Mouse (Mus musculus): ENCODE data around the gene St6galnac6.
A peak's percentile ranks its signal among the peaks of the same experiment; 100 is the strongest.

The St6galnac6 gene

DNA sequence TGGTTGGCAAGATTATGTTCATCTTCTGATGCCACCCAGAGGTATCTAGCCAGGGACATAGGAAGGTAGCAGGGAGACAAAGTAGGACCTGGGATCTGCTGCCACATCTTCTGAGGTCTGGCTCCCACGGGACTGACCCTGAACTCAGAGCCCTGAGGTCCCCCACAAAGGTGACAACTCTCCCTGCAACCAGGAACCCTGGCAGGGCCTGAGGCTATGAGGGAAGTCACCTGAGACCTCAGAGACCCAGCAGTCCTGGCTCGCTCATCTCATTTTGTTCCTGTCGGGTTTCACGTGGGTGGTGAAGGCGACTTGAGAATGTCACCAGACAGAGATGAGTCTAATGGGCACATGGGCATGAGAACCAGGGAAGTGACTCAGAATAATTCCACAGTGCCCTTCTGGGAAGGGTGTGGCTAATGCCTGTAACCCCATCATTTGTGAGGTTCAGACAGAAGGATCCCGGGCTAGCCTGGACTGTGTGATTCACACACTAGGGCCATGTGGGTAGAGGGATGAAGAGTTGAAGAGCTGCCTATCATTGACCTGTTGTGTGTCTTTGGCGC, 14.3 kb upstream of the St6galnac6 start:
- no peak for DNase-seq (ENCODE audit: low read depth, low spot score)

- peak; percentile 98 for DNase-seq (ENCODE audit: low read depth, low spot score)
These were observed 12.6 kb upstream of the St6galnac6 start, which contains the start of gene St6galnac4 for GRCm38 (mm10) chr2:32586871-32587351. Gene St6galnac4 (plus strand): TSS chr2:32587095.

- peak; percentile 71 for DNase-seq (ENCODE audit: low read depth, low spot score)
These were observed 11.7 kb upstream of the St6galnac6 start for GRCm38 (mm10) chr2:32587731-32588321.

- DNase-seq (ENCODE audit: low read depth, low spot score) = no peak
These were observed 10.2 kb upstream of the St6galnac6 start for GRCm38 (mm10) chr2:32589213-32589795.

- no peak for DNase-seq (ENCODE audit: low read depth, low spot score)
These were observed 9.3 kb upstream of the St6galnac6 start for GRCm38 (mm10) chr2:32590224-32590623.

GRCm38 (mm10) chr2:32591249-32591648, 8.3 kb upstream of the St6galnac6 start:
- no peak for DNase-seq (ENCODE audit: low read depth, low spot score)

- no peak for DNase-seq (ENCODE audit: low read depth, low spot score)
These were observed 2.8 kb upstream of the St6galnac6 start for GRCm38 (mm10) chr2:32596725-32597124.

DNA sequence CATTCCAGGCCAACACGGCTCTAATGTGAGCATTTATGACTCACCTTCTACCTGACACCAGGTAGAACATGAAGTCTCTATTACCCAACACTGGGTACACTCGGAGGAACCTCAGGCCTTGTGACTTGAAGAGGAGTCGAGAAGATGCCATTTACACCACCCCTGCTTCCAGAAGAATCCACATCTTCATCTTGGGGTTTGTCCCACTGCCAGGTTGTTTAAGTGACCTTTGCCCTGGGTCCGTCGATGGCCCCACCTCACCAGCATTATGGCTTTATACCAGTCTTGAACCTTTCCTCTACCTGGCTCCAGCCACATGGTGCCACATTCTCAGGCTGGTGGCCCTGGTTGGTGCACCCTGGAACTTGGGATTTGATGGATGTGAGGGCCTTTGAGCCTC, 2.3 kb upstream of the St6galnac6 start:
- DNase-seq (ENCODE audit: low read depth, low spot score) = no peak

DNA sequence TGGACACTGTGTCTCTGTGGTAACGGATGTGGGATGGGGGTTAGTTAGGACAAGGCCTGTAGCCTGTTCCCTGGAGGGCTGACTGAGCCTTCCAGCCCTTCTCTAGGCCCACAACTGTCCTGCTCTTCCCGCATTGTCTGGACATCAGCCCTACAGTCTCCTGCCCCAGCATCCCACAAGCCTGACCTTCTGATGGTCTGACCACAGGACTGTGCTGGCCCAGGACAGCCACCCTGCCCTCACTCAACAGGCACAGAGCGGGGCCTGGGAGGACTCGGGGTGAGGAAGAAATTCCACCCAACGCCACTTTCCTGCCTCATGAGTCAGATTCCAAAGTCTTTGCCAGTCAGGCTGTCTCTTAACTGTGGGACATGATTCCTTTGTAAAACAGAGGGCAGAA, 1.8 kb upstream of the St6galnac6 start:
- no peak for DNase-seq (ENCODE audit: low read depth, low spot score)

GRCm38 (mm10) chr2:32598506-32598905, 1.0 kb upstream of the St6galnac6 start:
- DNase-seq (ENCODE audit: low read depth, low spot score) = no peak

GRCm38 (mm10) chr2:32601417-32602065, 2.0 kb downstream of the St6galnac6 start:
- DNase-seq (ENCODE audit: low read depth, low spot score) = peak; percentile 68

GRCm38 (mm10) chr2:32602600-32603054, 3.1 kb downstream of the St6galnac6 start:
- peak; percentile 91 for DNase-seq (ENCODE audit: low read depth, low spot score)

DNA sequence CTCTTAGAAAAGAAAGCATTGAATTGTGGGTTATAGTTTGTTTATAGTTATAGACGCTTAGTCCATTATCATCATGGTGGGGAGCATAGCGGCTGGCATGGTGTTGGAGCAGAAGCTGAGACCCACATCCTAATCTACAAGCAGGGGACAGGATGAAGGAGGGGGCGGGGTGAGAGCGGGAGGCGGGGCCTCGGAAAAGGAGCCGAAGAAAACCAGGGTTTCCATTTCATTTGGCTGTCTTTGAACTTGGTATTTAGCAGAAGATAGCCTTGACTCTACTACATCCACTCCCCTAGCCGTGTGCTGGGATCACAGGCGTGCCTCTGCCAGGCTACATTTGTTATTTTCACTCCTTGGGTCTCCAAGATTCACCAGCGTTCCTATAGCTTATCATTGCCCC, 5.1 kb downstream of the St6galnac6 start:
- DNase-seq (ENCODE audit: low read depth, low spot score) = no peak

DNA sequence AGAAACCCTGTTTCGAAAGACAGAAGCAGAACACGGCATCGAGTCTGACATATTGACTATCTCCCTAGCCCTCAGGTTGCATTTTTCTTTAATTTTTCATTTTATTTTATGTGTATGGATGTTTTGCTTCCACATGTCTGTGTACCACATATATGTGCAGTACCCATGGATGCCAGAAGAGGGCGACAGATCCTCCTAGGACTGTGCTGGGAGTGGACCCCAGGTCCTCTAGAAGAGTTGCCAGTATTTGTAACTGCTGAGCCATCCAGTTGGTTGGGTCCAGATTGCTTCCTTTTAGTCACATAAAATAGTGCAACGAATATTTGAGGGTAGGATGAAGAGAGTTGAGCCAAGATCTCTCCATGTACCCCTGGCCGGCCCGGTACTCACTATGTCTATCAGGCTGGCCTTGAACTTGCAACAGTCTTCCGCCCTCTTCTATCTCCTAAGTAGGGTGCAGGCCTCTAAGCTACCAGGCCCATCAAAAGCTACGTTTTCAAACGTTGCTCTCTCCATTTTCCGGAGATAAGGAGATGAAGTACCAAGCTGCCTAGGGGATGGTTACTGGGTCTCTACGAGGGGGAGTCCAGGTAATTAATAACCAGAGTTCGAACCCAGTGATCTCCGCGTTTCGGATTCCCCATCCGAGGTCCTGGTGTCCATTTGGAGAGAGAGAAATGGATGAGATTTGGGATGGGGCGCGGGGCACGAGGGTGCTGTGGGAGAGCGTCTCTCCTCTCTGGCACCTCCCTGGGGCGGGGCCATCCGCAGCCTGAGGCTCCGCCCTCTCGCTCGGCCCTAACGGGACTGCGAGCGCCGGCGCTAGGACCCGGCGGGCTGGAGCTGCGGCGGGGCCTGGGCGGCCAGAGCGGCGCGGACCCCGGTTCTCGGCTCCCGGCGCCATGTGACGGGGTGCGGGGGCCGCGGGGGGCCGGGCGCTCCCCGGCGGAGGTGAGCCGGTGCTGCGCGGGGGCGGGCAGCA, 6.9 kb downstream of the St6galnac6 start:
- peak; percentile 82 for DNase-seq (ENCODE audit: low read depth, low spot score)

- peak; percentile 70 for DNase-seq (ENCODE audit: low read depth, low spot score)
These were observed 7.9 kb downstream of the St6galnac6 start for GRCm38 (mm10) chr2:32607262-32607947.

GRCm38 (mm10) chr2:32608141-32608777, 8.8 kb downstream of the St6galnac6 start:
- DNase-seq (ENCODE audit: low read depth, low spot score) = peak; percentile 44

DNA sequence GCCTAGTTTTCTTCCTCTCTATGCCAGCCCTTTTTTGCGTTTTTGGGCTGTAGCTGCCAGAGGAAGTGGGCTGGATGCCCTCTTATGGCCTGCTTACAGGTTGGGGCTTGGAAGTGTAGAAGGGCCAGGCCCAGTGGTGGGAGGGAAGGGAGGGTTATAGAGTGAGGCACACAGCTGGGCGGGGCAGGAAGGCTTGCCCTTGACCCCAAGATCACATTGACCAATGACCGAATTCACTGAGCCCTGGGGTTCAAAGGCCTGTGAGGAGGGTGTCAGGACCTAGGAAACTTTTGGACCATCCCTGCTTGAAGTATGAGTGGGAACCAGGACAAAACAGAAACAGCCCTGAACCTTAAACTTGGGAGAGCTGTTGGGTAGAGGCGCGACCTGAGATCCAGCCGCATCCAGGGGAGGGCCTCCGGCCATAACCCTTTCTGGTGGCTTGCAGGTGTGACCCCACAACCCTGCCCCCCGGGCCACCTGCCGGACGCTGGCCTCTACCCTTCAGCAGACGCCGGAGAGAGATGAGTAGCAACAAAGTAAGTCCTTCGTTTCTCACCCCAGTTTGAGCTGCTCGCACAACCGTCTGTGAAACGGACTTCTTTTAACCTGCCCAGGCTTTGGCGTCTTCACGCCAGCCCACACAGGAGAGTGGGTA, 9.4 kb downstream of the St6galnac6 start:
- DNase-seq (ENCODE audit: low read depth, low spot score) = no peak

- DNase-seq (ENCODE audit: low read depth, low spot score) = peak; percentile 36
These were observed 11.2 kb downstream of the St6galnac6 start for GRCm38 (mm10) chr2:32610610-32611229.

- no peak for DNase-seq (ENCODE audit: low read depth, low spot score)
These were observed 12.8 kb downstream of the St6galnac6 start for GRCm38 (mm10) chr2:32612274-32612673.
